Mouse (Mus musculus) limb, embryonic 12.5 days (tissue): Measurements from ENCODE around the gene Gm11037. TPM values are rescaled to one million over a fixed set of nuclear protein-coding genes. Genes with fewer than 3 reads are reported as not detected.
A peak's percentile ranks its signal among the peaks of the same experiment; 100 is the strongest.

Experiments
- ATAC-seq: fragments of 200-750 bp; cut with Nextera tagmentation; 2 replicates; pipeline ENCODE4 v1.8.0; 2017; ENCODE audit warnings: low read depth, moderate TSS enrichment; ENCODE audit not compliant: insufficient number of reproducible peaks, insufficient read depth, low FRiP score, low TSS enrichment
- H3K27ac ChIP-seq: fragments of 300-500 bp; sonication (generic); 2 replicates; pipeline ENCODE4 v1.5.1; 2016; ENCODE audit warnings: mild to moderate bottlenecking, moderate library complexity
- H3K27me3 ChIP-seq: fragments of 300-500 bp; sonication (generic); 2 replicates; pipeline ENCODE4 v1.6.1; 2016; ENCODE audit warnings: mild to moderate bottlenecking, moderate library complexity
- H3K36me3 ChIP-seq: fragments of 300-500 bp; sonication (generic); 2 replicates; pipeline ENCODE4 v1.6.1; 2016; ENCODE audit warnings: mild to moderate bottlenecking, moderate library complexity
- H3K4me1 ChIP-seq: fragments of 300-500 bp; sonication (generic); replicated peaks from 2 replicates; pipeline ENCODE4 v1.6.1; 2016
- H3K4me2 ChIP-seq: fragments of 300-500 bp; sonication (generic); 2 replicates; pipeline ENCODE4 v1.6.1; 2016; ENCODE audit warnings: mild to moderate bottlenecking, moderate library complexity
- H3K4me3 ChIP-seq: fragments of 300-500 bp; sonication (generic); replicated peaks from 2 replicates; pipeline ENCODE4 v1.5.1; 2016; ENCODE audit warnings: mild to moderate bottlenecking
- H3K9ac ChIP-seq: fragments of 300-500 bp; sonication (generic); replicated peaks from 2 replicates; pipeline ENCODE4 v1.6.1; 2016; ENCODE audit warnings: mild to moderate bottlenecking, moderate library complexity
- H3K9me3 ChIP-seq: fragments of 300-500 bp; sonication (generic); 2 replicates; pipeline ENCODE4 v1.6.1; 2016; ENCODE audit warnings: mild to moderate bottlenecking, moderate library complexity
- WGBS: fragments of 180-500 bp; shearing (Covaris S2); methylation state at CpG from one replicate; pipeline ENCODE4 v1.1.7; 2016; 5-methylcytosine and 5-hydroxymethylcytosine counted together
- polyA plus RNA-seq: library from polyadenylated mRNA; unstranded; fragments of >200 nt; fragmentation: Nextera tagmentation; extraction: Ambion mirVana; gene quantifications from 2 replicates; pipeline ENCODE4 v1.2.1, GENCODE M21; 2016

Gene Gm11037
- polyA plus RNA-seq, 1 experiment from 2014 or later, result not detected

- ATAC-seq, result no peak
- 89% methylated on average over 5 of the region's 5 CpGs for WGBS
- H3K9me3 ChIP-seq, result no peaks in the 10 kb centered on the region
- H3K27me3 ChIP-seq, result no peaks in the 10 kb centered on the region
- no peak overlapping the region for H3K27ac ChIP-seq
- no peak overlapping the region for H3K9ac ChIP-seq
- H3K4me2 ChIP-seq, result no peak overlapping the region
- peaks cover 37% of the 10 kb centered on the region for H3K36me3 ChIP-seq
- H3K4me1 ChIP-seq, result peaks cover 45% of the 10 kb centered on the region
- H3K4me3 ChIP-seq, result no peak overlapping the region
These were observed 3.5 kb upstream of the Gm11037 start for GRCm38 (mm10) chr2:131129836-131130235.

- Histone ChIP-seq H3K4me2 (no peak overlapping the region), H3K27me3 (no peaks in the 10 kb centered on the region), H3K27ac (no peak overlapping the region), H3K36me3 (peaks cover 47% of the 10 kb centered on the region), H3K4me1 (peaks cover 52% of the 10 kb centered on the region), H3K4me3 (no peak overlapping the region), H3K9me3 (no peaks in the 10 kb centered on the region), H3K9ac (no peak overlapping the region)
- no peak for ATAC-seq
- 84% methylated on average over 2 of the region's 2 CpGs for WGBS
These were observed 2.4 kb upstream of the Gm11037 start for GRCm38 (mm10) chr2:131130849-131131248.

- Histone ChIP-seq H3K9me3 (no peaks in the 10 kb centered on the region), H3K9ac (no peak overlapping the region), H3K4me2 (no peak overlapping the region), H3K36me3 (peaks cover 62% of the 10 kb centered on the region), H3K4me1 (peaks cover 38% of the 10 kb centered on the region), H3K27me3 (no peaks in the 10 kb centered on the region), H3K27ac (no peak overlapping the region), H3K4me3 (no peak overlapping the region)
- 86% methylated on average over 10 of the region's 10 CpGs for WGBS
- no peak for ATAC-seq
These were observed 997 bp upstream of the Gm11037 start for GRCm38 (mm10) chr2:131132111-131132888.

- 50% methylated on average over 1 of the region's 1 CpGs for WGBS
- peaks cover 78% of the 10 kb centered on the region for H3K36me3 ChIP-seq
These were observed 1.1 kb downstream of the Gm11037 start for GRCm38 (mm10) chr2:131134381-131134780.

GRCm38 (mm10) chr2:131134826-131135400 lies 1.6 kb downstream of the Gm11037 start:
- H3K4me3 ChIP-seq, result no peak overlapping the region
- WGBS, result 67% methylated on average over 8 of the region's 8 CpGs
- H3K9me3 ChIP-seq, result no peaks in the 10 kb centered on the region
- no peak for ATAC-seq
- peak overlapping the region; percentile 4; the same call in 1 of the 2 replicates for H3K27ac ChIP-seq
- no peak overlapping the region for H3K4me2 ChIP-seq
- peaks cover 80% of the 10 kb centered on the region for H3K36me3 ChIP-seq
- H3K9ac ChIP-seq, result 0 out of 2 replicates have a peak overlapping the region, but pooled peaks have one; percentile 23
- peaks cover 19% of the 10 kb centered on the region for H3K4me1 ChIP-seq
- H3K27me3 ChIP-seq, result no peaks in the 10 kb centered on the region

More at GRCm38 (mm10) chr2:131134381-131134780, 1.1 kb downstream of the Gm11037 start:
- Histone ChIP-seq H3K27me3 (no peaks in the 10 kb centered on the region), H3K4me2 (no peak overlapping the region), H3K9me3 (no peaks in the 10 kb centered on the region), H3K4me1 (peaks cover 19% of the 10 kb centered on the region), H3K27ac (peak overlapping the region; percentile 4; the same call in 1 of the 2 replicates), H3K9ac (0 out of 2 replicates have a peak overlapping the region, but pooled peaks have one; percentile 23), H3K4me3 (no peak overlapping the region)
- ATAC-seq, result no peak

GRCm38 (mm10) chr2:131135521-131136139 lies 2.3 kb downstream of the Gm11037 start:
- no peak overlapping the region for H3K4me2 ChIP-seq
- H3K36me3 ChIP-seq, result peaks cover 86% of the 10 kb centered on the region
- no peaks in the 10 kb centered on the region for H3K9me3 ChIP-seq
- 0 out of 2 replicates have a peak overlapping the region, but pooled peaks have one; percentile 4 for H3K27ac ChIP-seq
- no peak overlapping the region for H3K4me3 ChIP-seq
- no peaks in the 10 kb centered on the region for H3K27me3 ChIP-seq
- H3K9ac ChIP-seq, result 0 out of 2 replicates have a peak overlapping the region, but pooled peaks have one; percentile 18
- peaks cover 19% of the 10 kb centered on the region for H3K4me1 ChIP-seq
- WGBS, result 56% methylated on average over 11 of the region's 11 CpGs
- ATAC-seq, result peak; percentile 60; the same call in 1 of the 2 replicates

- H3K27ac ChIP-seq, result no peak overlapping the region
- H3K4me3 ChIP-seq, result no peak overlapping the region
- no peaks in the 10 kb centered on the region for H3K9me3 ChIP-seq
- H3K9ac ChIP-seq, result no peak overlapping the region
- no peak for ATAC-seq
- H3K4me1 ChIP-seq, result peaks cover 22% of the 10 kb centered on the region
- H3K36me3 ChIP-seq, result peaks cover 96% of the 10 kb centered on the region
- H3K27me3 ChIP-seq, result no peaks in the 10 kb centered on the region
- no peak overlapping the region for H3K4me2 ChIP-seq
- WGBS, result 92% methylated on average over 4 of the region's 4 CpGs
These were observed 5.0 kb downstream of the Gm11037 start for GRCm38 (mm10) chr2:131138296-131138695.

- no peak overlapping the region for H3K4me3 ChIP-seq
- peaks cover 22% of the 10 kb centered on the region for H3K4me1 ChIP-seq
- no peaks in the 10 kb centered on the region for H3K9me3 ChIP-seq
- 97% methylated on average over 7 of the region's 7 CpGs for WGBS
- no peak overlapping the region for H3K27ac ChIP-seq
- H3K27me3 ChIP-seq, result no peaks in the 10 kb centered on the region
- H3K4me2 ChIP-seq, result no peak overlapping the region
- H3K36me3 ChIP-seq, result peaks cover 100% of the 10 kb centered on the region
- no peak overlapping the region for H3K9ac ChIP-seq
- ATAC-seq, result no peak
These were observed 5.5 kb downstream of the Gm11037 start for GRCm38 (mm10) chr2:131138760-131139159.

- Histone ChIP-seq H3K9me3 (no peaks in the 10 kb centered on the region), H3K4me1 (peaks cover 17% of the 10 kb centered on the region), H3K4me3 (no peak overlapping the region), H3K27me3 (no peaks in the 10 kb centered on the region), H3K36me3 (peaks cover 98% of the 10 kb centered on the region), H3K4me2 (no peak overlapping the region), H3K9ac (no peak overlapping the region), H3K27ac (no peak overlapping the region)
- WGBS, result 82% methylated on average over 5 of the region's 5 CpGs
- no peak for ATAC-seq
These were observed 6.0 kb downstream of the Gm11037 start for GRCm38 (mm10) chr2:131139287-131139686.

GRCm38 (mm10) chr2:131139886-131140532 lies 6.7 kb downstream of the Gm11037 start:
- Histone ChIP-seq H3K27ac (no peak overlapping the region), H3K9ac (no peak overlapping the region), H3K4me1 (peaks cover 10% of the 10 kb centered on the region), H3K27me3 (no peaks in the 10 kb centered on the region), H3K4me3 (no peak overlapping the region), H3K36me3 (peaks cover 98% of the 10 kb centered on the region), H3K9me3 (no peaks in the 10 kb centered on the region), H3K4me2 (no peak overlapping the region)
- ATAC-seq, result no peak
- WGBS, result 52% methylated on average over 5 of the region's 5 CpGs

GRCm38 (mm10) chr2:131140533-131140905 lies 7.2 kb downstream of the Gm11037 start:
- Histone ChIP-seq H3K27ac (no peak overlapping the region), H3K4me3 (no peak overlapping the region), H3K4me1 (0 out of 2 replicates have a peak, but pooled peaks cover 8% of the 10 kb centered on the region), H3K9ac (no peak overlapping the region), H3K27me3 (no peaks in the 10 kb centered on the region), H3K4me2 (no peak overlapping the region), H3K36me3 (peaks cover 98% of the 10 kb centered on the region), H3K9me3 (no peaks in the 10 kb centered on the region)
- WGBS, result 69% methylated on average over 5 of the region's 5 CpGs
- no peak for ATAC-seq
